Mouse (Mus musculus) heart, embryonic 14.5 days (tissue): ENCODE data around the gene St8sia6. TPM values are rescaled to one million over a fixed set of nuclear protein-coding genes. Genes with fewer than 3 reads are reported as not detected.
"Not testable (repeated sequence)": the region's sequence is repeated elsewhere in the genome, so short reads cannot be mapped to it uniquely, and the experiment has no call there.

Source experiments
- ATAC-seq: fragments of 200-750 bp; cut with Nextera tagmentation; 2 replicates; pipeline ENCODE4 v1.8.0; 2017; ENCODE audit warnings: low read depth, moderate TSS enrichment; ENCODE audit not compliant: insufficient number of reproducible peaks, insufficient read depth, low FRiP score
- H3K27ac ChIP-seq, 2 experiments: fragments of 200-500 bp in 1 of 2; fragments of 300-500 bp in 1 of 2; sonication (generic) in 1 of 2; replicated peaks in 1 of 2; 2 replicates each; pipeline ENCODE4 v1.5.1; 2012 to 2014; ENCODE audit warnings: low read depth in 2 of 2, low read length in 2 of 2, control low read depth in 1 of 2, mild to moderate bottlenecking in 1 of 2, mixed read lengths in 1 of 2; ENCODE audit not compliant: control insufficient read depth in 1 of 2, insufficient read depth in 1 of 2
- H3K27me3 ChIP-seq: fragments of 300-500 bp; sonication (generic); 2 replicates; pipeline ENCODE4 v1.6.1; 2014; ENCODE audit warnings: mild to moderate bottlenecking, low read length, control low read depth; ENCODE audit not compliant: control insufficient read depth, insufficient read depth
- H3K36me3 ChIP-seq: fragments of 300-500 bp; sonication (generic); 2 replicates; pipeline ENCODE4 v1.6.1; 2014; ENCODE audit warnings: mild to moderate bottlenecking, control low read depth, low read length, mixed read lengths; ENCODE audit not compliant: control insufficient read depth, insufficient read depth
- H3K4me1 ChIP-seq, 2 experiments: fragments of 200-500 bp in 1 of 2; fragments of 300-500 bp in 1 of 2; sonication (generic) in 1 of 2; 2 replicates each; pipeline ENCODE4 v1.6.1; 2012 to 2014; ENCODE audit warnings: low read length in 2 of 2, control low read depth in 1 of 2, mixed read lengths in 1 of 2; ENCODE audit not compliant: control insufficient read depth in 2 of 2, insufficient read depth in 2 of 2
- H3K4me2 ChIP-seq: fragments of 300-500 bp; sonication (generic); 2 replicates; pipeline ENCODE4 v1.6.1; 2014; ENCODE audit warnings: mild to moderate bottlenecking, low read length
- H3K4me3 ChIP-seq, 2 experiments: fragments of 200-500 bp in 1 of 2; fragments of 300-500 bp in 1 of 2; sonication (generic) in 1 of 2; 2 replicates each; pipeline ENCODE4 v1.5.1; 2012 to 2014; ENCODE audit warnings: low read length in 2 of 2, mild to moderate bottlenecking in 2 of 2, control low read depth in 1 of 2, low read depth in 1 of 2, moderate library complexity in 1 of 2; ENCODE audit not compliant: control insufficient read depth in 1 of 2, insufficient read depth in 1 of 2
- H3K9ac ChIP-seq: fragments of 300-500 bp; sonication (generic); 2 replicates; pipeline ENCODE4 v1.6.1; 2014; ENCODE audit warnings: mild to moderate bottlenecking, low read length
- H3K9me3 ChIP-seq: fragments of 300-500 bp; sonication (generic); 2 replicates; pipeline ENCODE4 v1.6.1; 2016; ENCODE audit warnings: low read length, control low read depth; ENCODE audit not compliant: control insufficient read depth
- WGBS: fragments of 180-500 bp; shearing (Covaris S2); extraction: QIAGEN DNeasy Blood & Tissue Kit; methylation state at CpG from one replicate; pipeline ENCODE4 v1.1.7; 2014; 5-methylcytosine and 5-hydroxymethylcytosine counted together
- polyA plus RNA-seq: library from polyadenylated mRNA; unstranded; fragments of >200 nt; fragmentation: Nextera tagmentation; extraction: Ambion mirVana; gene quantifications from 2 replicates; pipeline ENCODE4 v1.2.1, GENCODE M21; 2014

The St8sia6 gene
- polyA plus RNA-seq, 1 experiment from 2014 or later: 0.65 TPM

DNA sequence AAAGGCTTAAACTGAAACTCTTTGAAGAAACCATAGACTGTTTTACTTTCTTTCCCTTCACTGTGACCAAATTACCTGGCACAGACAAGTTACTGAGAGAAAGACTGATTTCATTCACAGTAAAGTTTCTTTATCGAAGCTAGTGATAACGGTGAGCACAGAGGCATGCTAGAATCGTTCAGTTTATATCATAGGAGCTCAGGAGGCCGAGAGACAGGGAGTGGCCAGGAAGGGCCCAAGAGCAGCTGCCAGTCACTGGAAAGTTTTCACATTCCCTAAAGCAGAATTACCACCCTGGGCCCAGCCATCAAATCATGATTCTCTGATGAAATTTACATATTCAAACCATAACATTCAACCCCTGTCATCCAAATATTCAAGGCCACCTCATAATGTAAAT lies 109.5 kb downstream of the St8sia6 start:
- H3K27me3 ChIP-seq: no peaks in the 10 kb centered on the region
- H3K4me3 ChIP-seq: no peak overlapping the region
- no peak overlapping the region for H3K9ac ChIP-seq
- H3K9me3 ChIP-seq: no peaks in the 10 kb centered on the region
- H3K4me1 ChIP-seq: no peaks in the 10 kb centered on the region
- no peaks in the 10 kb centered on the region for H3K36me3 ChIP-seq
- no peak overlapping the region for H3K4me2 ChIP-seq
- 46% methylated on average over 4 of the region's 4 CpGs for WGBS
- no peak for ATAC-seq
- H3K27ac ChIP-seq: no peak overlapping the region

DNA sequence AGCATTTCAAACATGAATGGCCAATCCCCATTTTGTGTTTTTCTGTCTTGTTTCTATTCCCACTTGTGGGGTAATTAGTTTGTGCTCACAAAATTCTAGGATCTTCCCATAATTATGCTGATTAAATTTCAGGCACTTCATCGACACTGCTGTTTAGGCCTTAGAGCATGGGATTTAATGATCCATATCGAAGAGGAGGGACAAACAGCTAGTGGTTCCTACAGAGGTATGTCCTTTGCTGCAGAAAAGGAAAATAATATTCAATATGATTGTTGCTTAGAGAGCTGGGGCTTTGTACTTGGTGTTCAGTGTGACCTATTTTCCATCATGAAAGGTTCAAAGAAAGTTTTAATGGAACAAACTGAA lies 110.7 kb downstream of the St8sia6 start:
- no peak for ATAC-seq
- Histone ChIP-seq H3K27me3 (no peaks in the 10 kb centered on the region), H3K4me1 (no peaks in the 10 kb centered on the region), H3K4me3 (no peak overlapping the region), H3K27ac (no peak overlapping the region), H3K9ac (no peak overlapping the region), H3K4me2 (no peak overlapping the region), H3K36me3 (no peaks in the 10 kb centered on the region), H3K9me3 (no peaks in the 10 kb centered on the region)
- 87% methylated on average over 2 of the region's 2 CpGs for WGBS

DNA sequence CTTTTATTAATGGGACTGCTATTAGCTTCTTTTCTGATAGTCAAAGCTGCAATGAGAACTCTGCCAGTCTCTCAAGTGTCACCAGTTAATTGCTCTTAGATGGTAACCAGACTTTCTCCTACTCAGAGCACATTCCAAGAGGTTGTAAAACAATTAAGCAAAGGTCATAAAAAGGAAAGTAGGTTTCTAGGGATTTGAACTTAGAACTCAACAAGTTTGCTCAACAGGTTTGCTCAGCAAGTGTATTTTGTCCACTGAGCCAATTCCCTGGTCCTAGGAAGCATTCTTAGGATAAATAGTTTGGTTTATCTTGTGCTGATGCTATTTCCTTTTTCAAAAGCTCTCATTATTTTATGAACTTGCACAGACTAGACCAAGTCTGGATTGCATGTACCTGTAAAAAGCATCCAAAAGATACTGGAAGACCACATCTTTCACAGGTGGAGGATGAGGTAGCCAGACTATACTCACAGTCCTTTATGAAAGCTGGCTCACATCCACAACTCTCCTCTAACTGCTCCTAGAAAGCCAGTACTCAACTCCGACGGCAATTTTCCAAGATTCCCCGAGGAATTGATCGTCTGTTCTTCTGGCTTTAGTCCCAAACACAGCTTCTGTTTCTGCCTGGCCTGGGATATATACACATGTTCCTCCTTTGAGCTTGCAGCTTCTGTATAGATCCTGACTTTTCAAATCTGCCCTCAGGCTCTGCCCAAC lies 111.2 kb downstream of the St8sia6 start:
- Histone ChIP-seq H3K27me3 (no peaks in the 10 kb centered on the region), H3K9ac (no peak overlapping the region), H3K4me2 (no peak overlapping the region), H3K9me3 (no peaks in the 10 kb centered on the region), H3K36me3 (no peaks in the 10 kb centered on the region), H3K4me3 (no peak overlapping the region), H3K4me1 (no peaks in the 10 kb centered on the region), H3K27ac (no peak overlapping the region)
- no peak for ATAC-seq
- WGBS: 62% methylated on average over 4 of the region's 4 CpGs

DNA sequence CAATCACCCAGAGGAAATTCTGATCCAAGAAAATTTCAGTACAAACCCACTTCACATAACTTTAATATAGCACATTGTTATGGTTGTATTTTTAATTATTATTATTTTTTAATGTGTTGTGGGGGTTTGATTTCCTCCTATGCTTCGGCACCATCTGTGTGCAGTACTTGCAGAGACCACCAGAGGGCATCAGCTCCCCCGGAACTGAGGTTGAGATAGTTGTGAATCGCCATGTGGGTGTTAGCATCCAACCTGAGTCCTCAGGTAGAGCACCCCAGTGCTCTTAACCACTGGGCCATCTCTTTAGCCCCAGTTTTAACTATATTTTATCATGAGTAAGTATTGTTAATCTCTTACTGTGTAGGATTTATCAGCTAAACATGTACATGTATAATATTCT lies 120.9 kb downstream of the St8sia6 start:
- no peaks in the 10 kb centered on the region for H3K27me3 ChIP-seq
- no peak overlapping the region for H3K4me2 ChIP-seq
- no peaks in the 10 kb centered on the region for H3K9me3 ChIP-seq
- no peak for ATAC-seq
- H3K36me3 ChIP-seq: no peaks in the 10 kb centered on the region
- no peaks in the 10 kb centered on the region for H3K4me1 ChIP-seq
- WGBS: 57% methylated on average over 3 of the region's 3 CpGs
- H3K9ac ChIP-seq: no peak overlapping the region
- no peak overlapping the region for H3K27ac ChIP-seq
- H3K4me3 ChIP-seq: no peak overlapping the region

DNA sequence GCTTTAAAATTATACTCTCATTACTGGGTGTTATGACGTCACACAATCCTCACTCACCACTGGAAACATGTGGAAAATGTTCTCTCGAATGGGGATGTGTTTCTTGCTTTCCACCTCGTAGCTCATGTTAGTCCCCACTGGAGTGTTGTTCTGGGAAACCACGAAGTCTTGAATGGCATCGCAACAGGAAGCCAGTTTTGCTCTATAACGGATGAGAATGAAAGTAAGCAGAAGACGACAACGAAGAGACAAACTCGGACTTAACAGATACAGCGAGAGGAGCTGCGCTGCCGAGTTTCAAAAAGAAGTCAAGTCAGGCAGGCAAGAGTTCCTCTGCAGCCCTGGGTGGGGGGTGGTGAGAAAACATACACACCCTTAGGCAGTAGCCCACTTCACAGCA lies 121.4 kb downstream of the St8sia6 start:
- no peak overlapping the region for H3K4me2 ChIP-seq
- no peak for ATAC-seq
- no peaks in the 10 kb centered on the region for H3K9me3 ChIP-seq
- no peak overlapping the region for H3K9ac ChIP-seq
- H3K27ac ChIP-seq: no peak overlapping the region
- H3K27me3 ChIP-seq: no peaks in the 10 kb centered on the region
- 73% methylated on average over 12 of the region's 12 CpGs for WGBS
- no peak overlapping the region for H3K4me3 ChIP-seq
- no peaks in the 10 kb centered on the region for H3K36me3 ChIP-seq
- no peaks in the 10 kb centered on the region for H3K4me1 ChIP-seq

DNA sequence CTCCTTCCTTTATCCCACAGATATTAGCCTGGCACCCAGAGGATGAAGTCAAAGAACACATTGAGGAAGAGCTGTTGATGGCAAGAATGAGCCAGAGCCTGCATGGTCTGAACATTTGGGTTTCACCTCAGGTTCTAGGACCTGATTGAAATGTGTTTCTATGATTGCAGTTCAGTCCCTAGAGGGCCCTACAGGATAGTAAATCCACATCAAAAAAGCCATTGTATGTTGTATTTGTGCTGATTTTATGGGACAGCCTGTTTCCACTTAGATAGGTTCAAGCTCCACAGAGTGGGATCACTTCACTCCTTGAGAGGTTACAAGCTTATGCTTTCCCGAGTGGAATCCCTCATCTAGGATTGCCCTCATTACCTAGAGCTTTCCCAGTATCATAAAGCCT lies 159.0 kb downstream of the St8sia6 start:
- no peak for ATAC-seq
- Histone ChIP-seq H3K36me3 (no peaks in the 10 kb centered on the region), H3K27ac (no peak overlapping the region), H3K4me1 (no peaks in the 10 kb centered on the region), H3K4me3 (no peak overlapping the region), H3K9me3 (no peaks in the 10 kb centered on the region), H3K4me2 (no peak overlapping the region), H3K27me3 (no peaks in the 10 kb centered on the region), H3K9ac (no peak overlapping the region)
- 42% methylated on average over 1 of the region's 1 CpGs for WGBS

DNA sequence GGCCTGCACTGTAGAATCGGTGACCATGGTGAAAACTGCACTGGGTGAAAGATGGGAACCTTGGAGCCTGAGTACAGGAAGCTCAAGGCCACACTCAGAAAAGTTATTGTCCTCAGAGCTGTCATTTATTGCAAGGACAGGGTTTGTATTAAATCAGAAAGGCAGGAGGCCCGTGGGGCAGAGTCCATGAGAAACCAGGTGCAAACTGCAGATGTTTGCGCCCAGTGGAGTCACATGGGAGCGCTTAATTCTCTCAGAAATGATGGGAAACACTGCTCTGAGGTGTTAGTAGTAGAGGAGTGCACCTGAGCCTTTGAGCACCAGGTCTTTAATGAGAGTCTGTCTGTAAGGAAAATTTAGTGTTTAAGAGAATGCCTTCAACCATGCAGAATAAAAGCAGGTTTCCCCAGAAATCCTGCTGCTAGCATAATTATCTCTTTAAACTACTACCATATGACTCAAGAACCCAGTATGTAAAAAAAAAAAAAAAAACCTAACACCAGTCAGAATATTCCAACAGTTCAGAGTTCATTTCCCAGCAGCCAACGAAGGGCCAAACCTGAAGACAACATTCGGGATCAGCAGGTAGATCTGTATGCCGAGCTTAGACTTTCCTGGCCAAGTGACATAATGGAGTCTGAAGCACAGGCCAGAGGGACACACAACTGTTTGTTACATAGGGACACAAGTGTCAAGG lies 163.6 kb downstream of the St8sia6 start:
- no peak for ATAC-seq
- Histone ChIP-seq H3K4me1 (no peaks in the 10 kb centered on the region), H3K9me3 (no peaks in the 10 kb centered on the region), H3K36me3 (no peaks in the 10 kb centered on the region), H3K27ac (no peak overlapping the region), H3K4me3 (no peak overlapping the region), H3K9ac (no peak overlapping the region), H3K27me3 (no peaks in the 10 kb centered on the region), H3K4me2 (no peak overlapping the region)
- 83% methylated on average over 7 of the region's 7 CpGs for WGBS

DNA sequence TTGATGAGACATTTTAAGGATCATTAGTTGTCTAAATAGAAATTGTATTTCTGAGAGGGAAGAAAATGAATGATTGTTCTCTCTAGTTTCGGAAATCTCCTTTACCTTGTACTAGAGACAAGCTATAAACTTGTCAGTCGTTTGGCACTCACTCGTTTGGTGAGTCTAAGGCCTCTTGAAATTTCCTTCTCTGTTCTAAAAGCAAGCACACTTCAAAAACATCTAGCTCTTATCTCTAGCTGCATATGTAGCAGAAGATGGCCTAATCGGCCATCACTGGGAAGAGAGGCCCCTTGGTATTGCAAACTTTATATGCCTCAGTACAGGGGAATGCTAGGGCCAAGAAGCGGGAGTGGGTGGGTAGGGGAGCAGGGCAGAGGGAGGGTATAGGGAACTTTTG lies 190.2 kb downstream of the St8sia6 start:
- not testable (repeated sequence) for ATAC-seq, H3K4me3 ChIP-seq, H3K9ac ChIP-seq, H3K27ac ChIP-seq, H3K27me3 ChIP-seq, H3K9me3 ChIP-seq, H3K36me3 ChIP-seq, H3K4me2 ChIP-seq, H3K4me1 ChIP-seq
- WGBS: 50% methylated on average over 5 of the region's 5 CpGs
